Mouse (Mus musculus) midbrain, embryonic 10.5 days (tissue): ENCODE measurements around the gene Rab3il1. TPM values are rescaled to one million over a fixed set of nuclear protein-coding genes. Genes with fewer than 3 reads are reported as not detected.

Experiments used
- DNase-seq: peaks from one replicate; pipeline ENCODE4 v3.0.0-alpha.2; 2017; ENCODE audit warnings: low spot score
- H3K27ac ChIP-seq: fragments of 300-500 bp; sonication (generic); replicated peaks from 2 replicates; pipeline ENCODE4 v1.5.1; 2016; ENCODE audit warnings: mild to moderate bottlenecking
- H3K27me3 ChIP-seq: fragments of 300-500 bp; sonication (generic); 2 replicates; pipeline ENCODE4 v1.6.1; 2016; ENCODE audit warnings: low read depth, mild to moderate bottlenecking; ENCODE audit not compliant: poor library complexity, severe bottlenecking
- H3K36me3 ChIP-seq: fragments of 300-500 bp; sonication (generic); 2 replicates; pipeline ENCODE4 v1.6.1; 2016; ENCODE audit warnings: mild to moderate bottlenecking, moderate library complexity
- H3K4me1 ChIP-seq: fragments of 300-500 bp; sonication (generic); 2 replicates; pipeline ENCODE4 v1.6.1; 2016
- H3K4me3 ChIP-seq: fragments of 300-500 bp; sonication (generic); 2 replicates; pipeline ENCODE4 v1.5.1; 2016; ENCODE audit warnings: mild to moderate bottlenecking, moderate library complexity
- H3K9me3 ChIP-seq: fragments of 300-500 bp; sonication (generic); replicated peaks from 2 replicates; pipeline ENCODE4 v1.6.1; 2016; ENCODE audit warnings: mild to moderate bottlenecking
- WGBS: fragments of 180-500 bp; shearing (Covaris S2); methylation state at CpG from one replicate; pipeline ENCODE4 v1.1.7; 2016; 5-methylcytosine and 5-hydroxymethylcytosine counted together
- polyA plus RNA-seq: library from polyadenylated mRNA; unstranded; fragments of >200 nt; fragmentation: Nextera tagmentation; extraction: Ambion mirVana; gene quantifications from 2 replicates; pipeline ENCODE4 v1.2.1, GENCODE M21; 2016

Gene Rab3il1
- polyA plus RNA-seq, result 34.6 and 35.6 TPM in 2 replicates

GRCm38 (mm10) chr19:10001206-10001969, at the start of gene Rab3il1, which contains the start of gene Best1:
Gene Rab3il1 (plus strand): TSS chr19:10001669.
Gene Best1 (minus strand): TSS chr19:10001633.
- Histone ChIP-seq H3K27me3 (no peaks in the 10 kb centered on the region), H3K4me3 (no peak within 1 kb of the TSS), H3K36me3 (no peaks in the 10 kb centered on the region), H3K4me1 (no peaks in the 10 kb centered on the region), H3K9me3 (0 out of 2 replicates have a peak, but pooled peaks cover 4% of the 10 kb centered on the region), H3K27ac (no peak within 1 kb of the TSS)
- no peak for DNase-seq
- WGBS, result 81% methylated on average over 7 of the region's 7 CpGs

- 80% methylated on average over 3 of the region's 3 CpGs for WGBS
- H3K27me3 ChIP-seq, result no peaks in the 10 kb centered on the region
- no peaks in the 10 kb centered on the region; the same call in 1 of the 2 replicates for H3K9me3 ChIP-seq
- peaks cover 13% of the 10 kb centered on the region for H3K4me1 ChIP-seq
- no peak overlapping the region for H3K27ac ChIP-seq
- H3K36me3 ChIP-seq, result no peaks in the 10 kb centered on the region
- no peak for DNase-seq
- H3K4me3 ChIP-seq, result no peak overlapping the region
These were observed 49.1 kb upstream of the Rab3il1 start for GRCm38 (mm10) chr19:9952390-9952789.

GRCm38 (mm10) chr19:9952912-9953311, 48.6 kb upstream of the Rab3il1 start:
- H3K4me1 ChIP-seq, result peaks cover 13% of the 10 kb centered on the region
- DNase-seq, result no peak
- H3K9me3 ChIP-seq, result no peaks in the 10 kb centered on the region; the same call in 1 of the 2 replicates
- H3K36me3 ChIP-seq, result no peaks in the 10 kb centered on the region
- H3K27ac ChIP-seq, result no peak overlapping the region
- H3K4me3 ChIP-seq, result no peak overlapping the region
- 94% methylated on average over 3 of the region's 3 CpGs for WGBS
- H3K27me3 ChIP-seq, result no peaks in the 10 kb centered on the region

GRCm38 (mm10) chr19:9954055-9954810, 47.2 kb upstream of the Rab3il1 start:
- H3K4me1 ChIP-seq, result peaks cover 13% of the 10 kb centered on the region
- H3K36me3 ChIP-seq, result no peaks in the 10 kb centered on the region
- DNase-seq, result no peak
- no peaks in the 10 kb centered on the region for H3K27me3 ChIP-seq
- no peaks in the 10 kb centered on the region; the same call in 1 of the 2 replicates for H3K9me3 ChIP-seq
- no peak overlapping the region; the same call in 1 of the 2 replicates for H3K27ac ChIP-seq
- 59% methylated on average over 7 of the region's 7 CpGs for WGBS
- no peak overlapping the region for H3K4me3 ChIP-seq

GRCm38 (mm10) chr19:9954811-9955202, 46.7 kb upstream of the Rab3il1 start:
- H3K4me3 ChIP-seq, result no peak overlapping the region
- H3K36me3 ChIP-seq, result no peaks in the 10 kb centered on the region
- H3K27ac ChIP-seq, result no peak overlapping the region; the same call in 1 of the 2 replicates
- no peaks in the 10 kb centered on the region; the same call in 1 of the 2 replicates for H3K9me3 ChIP-seq
- peaks cover 13% of the 10 kb centered on the region for H3K4me1 ChIP-seq
- no peak for DNase-seq
- 54% methylated on average over 5 of the region's 5 CpGs for WGBS
- no peaks in the 10 kb centered on the region for H3K27me3 ChIP-seq

GRCm38 (mm10) chr19:9955438-9955837, 46.0 kb upstream of the Rab3il1 start:
- no peak for DNase-seq
- Histone ChIP-seq H3K4me1 (peaks cover 13% of the 10 kb centered on the region), H3K36me3 (no peaks in the 10 kb centered on the region), H3K27ac (no peak overlapping the region), H3K9me3 (no peaks in the 10 kb centered on the region), H3K4me3 (no peak overlapping the region), H3K27me3 (no peaks in the 10 kb centered on the region)
- WGBS, result 80% methylated on average over 1 of the region's 1 CpGs

GRCm38 (mm10) chr19:9956624-9957388, 44.7 kb upstream of the Rab3il1 start:
- no peak for DNase-seq
- WGBS, result 84% methylated on average over 4 of the region's 4 CpGs
- no peaks in the 10 kb centered on the region for H3K27me3 ChIP-seq
- H3K27ac ChIP-seq, result no peak overlapping the region
- H3K4me1 ChIP-seq, result peaks cover 13% of the 10 kb centered on the region
- no peaks in the 10 kb centered on the region for H3K36me3 ChIP-seq
- no peak overlapping the region for H3K4me3 ChIP-seq
- H3K9me3 ChIP-seq, result no peaks in the 10 kb centered on the region

GRCm38 (mm10) chr19:9957965-9958364, 43.5 kb upstream of the Rab3il1 start:
- 87% methylated on average over 5 of the region's 5 CpGs for WGBS
- H3K4me3 ChIP-seq, result no peak overlapping the region
- DNase-seq, result no peak

GRCm38 (mm10) chr19:9960769-9961168, 40.7 kb upstream of the Rab3il1 start:
- no peaks in the 10 kb centered on the region for H3K9me3 ChIP-seq
- no peak overlapping the region for H3K27ac ChIP-seq
- WGBS, result 88% methylated on average over 5 of the region's 5 CpGs
- no peaks in the 10 kb centered on the region for H3K27me3 ChIP-seq
- no peaks in the 10 kb centered on the region for H3K36me3 ChIP-seq
- H3K4me1 ChIP-seq, result peaks cover 8% of the 10 kb centered on the region
- H3K4me3 ChIP-seq, result no peak overlapping the region
- no peak for DNase-seq

More at GRCm38 (mm10) chr19:9957965-9958364, 43.5 kb upstream of the Rab3il1 start:
- no peak overlapping the region for H3K27ac ChIP-seq
- no peaks in the 10 kb centered on the region for H3K36me3 ChIP-seq
- no peaks in the 10 kb centered on the region for H3K27me3 ChIP-seq
- H3K9me3 ChIP-seq, result no peaks in the 10 kb centered on the region
- H3K4me1 ChIP-seq, result peaks cover 13% of the 10 kb centered on the region

GRCm38 (mm10) chr19:9964205-9964916, 37.1 kb upstream of the Rab3il1 start:
- no peak overlapping the region for H3K4me3 ChIP-seq
- WGBS, result 33% methylated on average over 7 of the region's 7 CpGs
- DNase-seq, result no peak
- H3K36me3 ChIP-seq, result no peaks in the 10 kb centered on the region
- H3K27ac ChIP-seq, result no peak overlapping the region
- no peaks in the 10 kb centered on the region for H3K27me3 ChIP-seq
- H3K9me3 ChIP-seq, result no peaks in the 10 kb centered on the region
- H3K4me1 ChIP-seq, result peaks cover 5% of the 10 kb centered on the region

GRCm38 (mm10) chr19:9966096-9966867, 35.2 kb upstream of the Rab3il1 start:
- H3K9me3 ChIP-seq, result no peaks in the 10 kb centered on the region
- no peak overlapping the region for H3K4me3 ChIP-seq
- no peak overlapping the region for H3K27ac ChIP-seq
- H3K27me3 ChIP-seq, result no peaks in the 10 kb centered on the region
- WGBS, result 84% methylated on average over 2 of the region's 2 CpGs
- no peaks in the 10 kb centered on the region for H3K36me3 ChIP-seq
- no peak for DNase-seq
- H3K4me1 ChIP-seq, result peaks cover 5% of the 10 kb centered on the region
